Mouse (Mus musculus) heart, embryonic 15.5 days (tissue): ENCODE data around the gene Bmp7. TPM values are rescaled to one million over a fixed set of nuclear protein-coding genes. Genes with fewer than 3 reads are reported as not detected.

Source experiments
- ATAC-seq: fragments of 200-750 bp; cut with Nextera tagmentation; replicated peaks from 2 replicates; pipeline ENCODE4 v1.8.0; 2017; ENCODE audit warnings: low read depth, moderate TSS enrichment; ENCODE audit not compliant: insufficient number of reproducible peaks, insufficient read depth, low FRiP score
- H3K27ac ChIP-seq: fragments of 300-500 bp; sonication (generic); 2 replicates; pipeline ENCODE4 v1.5.1; 2015; ENCODE audit warnings: mild to moderate bottlenecking, inconsistent platforms
- H3K27me3 ChIP-seq: fragments of 300-500 bp; sonication (generic); 2 replicates; pipeline ENCODE4 v1.6.1; 2015; ENCODE audit warnings: inconsistent platforms
- H3K36me3 ChIP-seq: fragments of 300-500 bp; sonication (generic); 2 replicates; pipeline ENCODE4 v1.6.1; 2015; ENCODE audit warnings: mild to moderate bottlenecking, inconsistent platforms
- H3K4me1 ChIP-seq: fragments of 300-500 bp; sonication (generic); replicated peaks from 2 replicates; pipeline ENCODE4 v1.6.1; 2015; ENCODE audit warnings: inconsistent platforms
- H3K4me2 ChIP-seq: fragments of 300-500 bp; sonication (generic); 2 replicates; pipeline ENCODE4 v1.6.1; 2015; ENCODE audit warnings: inconsistent platforms, mild to moderate bottlenecking, moderate library complexity
- H3K4me3 ChIP-seq: fragments of 300-500 bp; sonication (generic); 2 replicates; pipeline ENCODE4 v1.5.1; 2015; ENCODE audit warnings: mild to moderate bottlenecking, inconsistent platforms
- H3K9ac ChIP-seq: fragments of 300-500 bp; sonication (generic); 2 replicates; pipeline ENCODE4 v1.6.1; 2015; ENCODE audit warnings: mild to moderate bottlenecking, inconsistent platforms
- H3K9me3 ChIP-seq: fragments of 300-500 bp; sonication (generic); replicated peaks from 2 replicates; pipeline ENCODE4 v1.6.1; 2016; ENCODE audit warnings: inconsistent platforms
- WGBS: fragments of 180-500 bp; shearing (Covaris S2); methylation state at CpG from one replicate; pipeline ENCODE4 v1.1.7; 2015; ENCODE audit warnings: mixed read lengths; 5-methylcytosine and 5-hydroxymethylcytosine counted together
- polyA plus RNA-seq: library from polyadenylated mRNA; unstranded; fragments of >200 nt; fragmentation: Nextera tagmentation; extraction: Ambion mirVana; gene quantifications from 2 replicates; pipeline ENCODE4 v1.2.1, GENCODE M21; 2015

Bmp7 gene
- polyA plus RNA-seq, 1 experiment from 2014 or later, result 31.3 TPM

- ATAC-seq, result no peak
- H3K4me1 ChIP-seq, result peaks cover 78% of the 10 kb centered on the region
- H3K9me3 ChIP-seq, result no peaks in the 10 kb centered on the region
- no peak overlapping the region for H3K4me2 ChIP-seq
- H3K27me3 ChIP-seq, result no peaks in the 10 kb centered on the region
- H3K9ac ChIP-seq, result no peak overlapping the region
- WGBS, result 40% methylated on average over 5 of the region's 5 CpGs
- H3K4me3 ChIP-seq, result no peak overlapping the region
- H3K27ac ChIP-seq, result no peak overlapping the region
- H3K36me3 ChIP-seq, result no peaks in the 10 kb centered on the region
Observed at GRCm38 (mm10) chr2:172927643-172928042, 12.5 kb downstream of the Bmp7 start.

GRCm38 (mm10) chr2:172926311-172926710 is 13.8 kb downstream of the Bmp7 start:
- H3K4me1 ChIP-seq, result peaks cover 76% of the 10 kb centered on the region
- no peak overlapping the region for H3K4me2 ChIP-seq
- no peaks in the 10 kb centered on the region for H3K9me3 ChIP-seq
- no peak overlapping the region for H3K4me3 ChIP-seq
- H3K36me3 ChIP-seq, result no peaks in the 10 kb centered on the region
- WGBS, result 76% methylated on average over 4 of the region's 4 CpGs
- H3K9ac ChIP-seq, result no peak overlapping the region
- no peak overlapping the region for H3K27ac ChIP-seq
- H3K27me3 ChIP-seq, result no peaks in the 10 kb centered on the region
- no peak for ATAC-seq

- Histone ChIP-seq H3K36me3 (no peaks in the 10 kb centered on the region), H3K4me1 (peaks cover 68% of the 10 kb centered on the region), H3K4me3 (no peak overlapping the region), H3K27me3 (no peaks in the 10 kb centered on the region), H3K4me2 (no peak overlapping the region), H3K9ac (no peak overlapping the region), H3K27ac (peak overlapping the region; percentile 59), H3K9me3 (no peaks in the 10 kb centered on the region)
- WGBS, result 32% methylated on average over 6 of the region's 6 CpGs
- peak; percentile 50; the same call in 1 of the 2 replicates for ATAC-seq
Observed at GRCm38 (mm10) chr2:172924961-172925360, 15.2 kb downstream of the Bmp7 start.

GRCm38 (mm10) chr2:172923198-172923597 is 16.9 kb downstream of the Bmp7 start:
- WGBS, result 42% methylated on average over 7 of the region's 7 CpGs
- H3K4me3 ChIP-seq, result no peak overlapping the region
- no peaks in the 10 kb centered on the region for H3K36me3 ChIP-seq
- H3K4me2 ChIP-seq, result no peak overlapping the region
- H3K27me3 ChIP-seq, result no peaks in the 10 kb centered on the region
- H3K27ac ChIP-seq, result peak overlapping the region; percentile 49; the same call in 1 of the 2 replicates
- H3K9me3 ChIP-seq, result no peaks in the 10 kb centered on the region
- ATAC-seq, result peak; percentile 36; the same call in 1 of the 2 replicates
- H3K4me1 ChIP-seq, result peaks cover 57% of the 10 kb centered on the region
- no peak overlapping the region for H3K9ac ChIP-seq

GRCm38 (mm10) chr2:172922597-172922996 is 17.5 kb downstream of the Bmp7 start:
- Histone ChIP-seq H3K27ac (peak overlapping the region; percentile 49; the same call in 1 of the 2 replicates), H3K4me1 (peaks cover 57% of the 10 kb centered on the region)
- 62% methylated on average over 5 of the region's 5 CpGs for WGBS

GRCm38 (mm10) chr2:172914018-172914417 is 26.1 kb downstream of the Bmp7 start:
- ATAC-seq, result no peak
- H3K4me3 ChIP-seq, result no peak overlapping the region
- peak overlapping the region; percentile 68 for H3K27ac ChIP-seq
- peak overlapping the region; percentile 10; the same call in 1 of the 2 replicates for H3K9ac ChIP-seq
- WGBS, result 70% methylated on average over 14 of the region's 14 CpGs
- peaks cover 52% of the 10 kb centered on the region for H3K4me1 ChIP-seq
- no peaks in the 10 kb centered on the region for H3K9me3 ChIP-seq
- no peaks in the 10 kb centered on the region for H3K27me3 ChIP-seq
- H3K36me3 ChIP-seq, result no peaks in the 10 kb centered on the region
- H3K4me2 ChIP-seq, result no peak overlapping the region

More at GRCm38 (mm10) chr2:172922597-172922996, 17.5 kb downstream of the Bmp7 start:
- no peak for ATAC-seq
- H3K9me3 ChIP-seq, result no peaks in the 10 kb centered on the region
- no peak overlapping the region for H3K9ac ChIP-seq
- no peak overlapping the region for H3K4me2 ChIP-seq
- no peaks in the 10 kb centered on the region for H3K36me3 ChIP-seq
- H3K27me3 ChIP-seq, result no peaks in the 10 kb centered on the region
- H3K4me3 ChIP-seq, result no peak overlapping the region

- ATAC-seq, result 0 out of 2 replicates have a peak, but pooled peaks have one; percentile 23
- Histone ChIP-seq H3K4me1 (peaks cover 63% of the 10 kb centered on the region), H3K27ac (peak overlapping the region; percentile 68), H3K9me3 (no peaks in the 10 kb centered on the region), H3K27me3 (no peaks in the 10 kb centered on the region), H3K4me3 (no peak overlapping the region), H3K9ac (no peak overlapping the region), H3K4me2 (no peak overlapping the region), H3K36me3 (no peaks in the 10 kb centered on the region)
- WGBS, result 25% methylated on average over 5 of the region's 5 CpGs
Observed at GRCm38 (mm10) chr2:172911715-172912114, 28.4 kb downstream of the Bmp7 start.

GRCm38 (mm10) chr2:172911157-172911556 is 29.0 kb downstream of the Bmp7 start:
- H3K9ac ChIP-seq, result no peak overlapping the region
- no peaks in the 10 kb centered on the region for H3K9me3 ChIP-seq
- WGBS, result 33% methylated on average over 6 of the region's 6 CpGs
- H3K4me3 ChIP-seq, result no peak overlapping the region
- no peak overlapping the region for H3K4me2 ChIP-seq
- ATAC-seq, result 0 out of 2 replicates have a peak, but pooled peaks have one; percentile 19
- no peaks in the 10 kb centered on the region for H3K27me3 ChIP-seq
- H3K36me3 ChIP-seq, result no peaks in the 10 kb centered on the region
- peak overlapping the region; percentile 68 for H3K27ac ChIP-seq
- peaks cover 68% of the 10 kb centered on the region for H3K4me1 ChIP-seq

GRCm38 (mm10) chr2:172909463-172909862 is 30.7 kb downstream of the Bmp7 start:
- WGBS, result 46% methylated on average over 6 of the region's 6 CpGs
- H3K9me3 ChIP-seq, result no peaks in the 10 kb centered on the region
- H3K9ac ChIP-seq, result no peak overlapping the region
- ATAC-seq, result no peak
- peaks cover 75% of the 10 kb centered on the region for H3K4me1 ChIP-seq
- no peaks in the 10 kb centered on the region for H3K36me3 ChIP-seq
- H3K27me3 ChIP-seq, result no peaks in the 10 kb centered on the region
- H3K27ac ChIP-seq, result 0 out of 2 replicates have a peak overlapping the region, but pooled peaks have one; percentile 8
- H3K4me3 ChIP-seq, result no peak overlapping the region
- H3K4me2 ChIP-seq, result no peak overlapping the region

- H3K36me3 ChIP-seq, result no peaks in the 10 kb centered on the region
- H3K27me3 ChIP-seq, result no peaks in the 10 kb centered on the region
- WGBS, result 55% methylated on average over 9 of the region's 9 CpGs
- H3K27ac ChIP-seq, result peak overlapping the region; percentile 21; the same call in 1 of the 2 replicates
- H3K9ac ChIP-seq, result no peak overlapping the region
- ATAC-seq, result no peak
- H3K4me3 ChIP-seq, result no peak overlapping the region
- no peak overlapping the region for H3K4me2 ChIP-seq
- H3K9me3 ChIP-seq, result no peaks in the 10 kb centered on the region
- H3K4me1 ChIP-seq, result peaks cover 71% of the 10 kb centered on the region
Observed at GRCm38 (mm10) chr2:172906146-172906545, 34.0 kb downstream of the Bmp7 start.

- Histone ChIP-seq H3K36me3 (no peaks in the 10 kb centered on the region), H3K4me3 (no peak overlapping the region), H3K27me3 (no peaks in the 10 kb centered on the region), H3K4me1 (peaks cover 63% of the 10 kb centered on the region), H3K4me2 (no peak overlapping the region), H3K9ac (no peak overlapping the region), H3K27ac (no peak overlapping the region), H3K9me3 (no peaks in the 10 kb centered on the region)
- ATAC-seq, result no peak
- WGBS, result 54% methylated on average over 5 of the region's 5 CpGs
Observed at GRCm38 (mm10) chr2:172905057-172905456, 35.1 kb downstream of the Bmp7 start.

GRCm38 (mm10) chr2:172904614-172905013 is 35.5 kb downstream of the Bmp7 start:
- 83% methylated on average over 6 of the region's 6 CpGs for WGBS
- H3K4me1 ChIP-seq, result peaks cover 59% of the 10 kb centered on the region
- no peaks in the 10 kb centered on the region for H3K36me3 ChIP-seq
- H3K9ac ChIP-seq, result no peak overlapping the region
- H3K9me3 ChIP-seq, result no peaks in the 10 kb centered on the region
- no peak for ATAC-seq
- no peak overlapping the region for H3K4me3 ChIP-seq
- H3K27ac ChIP-seq, result no peak overlapping the region
- no peak overlapping the region for H3K4me2 ChIP-seq
- no peaks in the 10 kb centered on the region for H3K27me3 ChIP-seq
